Mouse (Mus musculus): ENCODE data around the gene Olfr56. TPM values are rescaled to one million over a fixed set of nuclear protein-coding genes. Genes with fewer than 3 reads are reported as not detected.
A peak's percentile ranks its signal among the peaks of the same experiment; 100 is the strongest.

The Olfr56 gene
- polyA plus RNA-seq, 1 experiment from 2014 or later: 0.05 TPM

GRCm38 (mm10) chr11:49086858-49087361 is 108.2 kb downstream of the Olfr56 start:
- 73% methylated on average over 6 of the region's 6 CpGs for WGBS
- H3K4me2 ChIP-seq: no peak overlapping the region
- H3K9me3 ChIP-seq: no peaks in the 10 kb centered on the region
- H3K4me3 ChIP-seq: no peak overlapping the region
- no peak for ATAC-seq (ENCODE audit: borderline replicate concordance, extremely low read depth, low FRiP score, low TSS enrichment)
- H3K9ac ChIP-seq: no peak overlapping the region
- H3K4me1 ChIP-seq: peaks cover 8% of the 10 kb centered on the region
- no peaks in the 10 kb centered on the region for H3K27me3 ChIP-seq
- H3K27ac ChIP-seq: no peak overlapping the region
- no peaks in the 10 kb centered on the region for H3K36me3 ChIP-seq

- peak; percentile 88 for ATAC-seq (ENCODE audit: borderline replicate concordance, extremely low read depth, low FRiP score, low TSS enrichment)
- 27% methylated on average over 22 of the region's 22 CpGs for WGBS
- H3K4me3 ChIP-seq: peak overlapping the region; percentile 7; the same call in 1 of the 2 replicates
- peaks cover 8% of the 10 kb centered on the region for H3K4me1 ChIP-seq
- no peaks in the 10 kb centered on the region for H3K27me3 ChIP-seq
- H3K4me2 ChIP-seq: peak overlapping the region; percentile 39
- H3K36me3 ChIP-seq: no peaks in the 10 kb centered on the region
- H3K9ac ChIP-seq: no peak overlapping the region
- peak overlapping the region; percentile 37 for H3K27ac ChIP-seq
- no peaks in the 10 kb centered on the region for H3K9me3 ChIP-seq
These were observed 109.3 kb downstream of the Olfr56 start for GRCm38 (mm10) chr11:49087830-49088616.

- no peak overlapping the region for H3K9ac ChIP-seq
- 0 out of 2 replicates have a peak overlapping the region, but pooled peaks have one; percentile 37 for H3K27ac ChIP-seq
- ATAC-seq (ENCODE audit: borderline replicate concordance, extremely low read depth, low FRiP score, low TSS enrichment): no peak
- H3K4me3 ChIP-seq: no peak overlapping the region
- H3K4me1 ChIP-seq: peaks cover 8% of the 10 kb centered on the region
- H3K4me2 ChIP-seq: no peak overlapping the region
- WGBS: 73% methylated on average over 5 of the region's 5 CpGs
- H3K36me3 ChIP-seq: no peaks in the 10 kb centered on the region
- H3K27me3 ChIP-seq: no peaks in the 10 kb centered on the region
- no peaks in the 10 kb centered on the region for H3K9me3 ChIP-seq
These were observed 110.4 kb downstream of the Olfr56 start for GRCm38 (mm10) chr11:49088990-49089652.

GRCm38 (mm10) chr11:49089735-49090507 is 111.2 kb downstream of the Olfr56 start:
- Histone ChIP-seq H3K4me2 (no peak overlapping the region), H3K27ac (no peak overlapping the region), H3K27me3 (no peaks in the 10 kb centered on the region), H3K9me3 (no peaks in the 10 kb centered on the region), H3K4me1 (peaks cover 8% of the 10 kb centered on the region), H3K36me3 (no peaks in the 10 kb centered on the region), H3K4me3 (no peak overlapping the region), H3K9ac (no peak overlapping the region)
- ATAC-seq (ENCODE audit: borderline replicate concordance, extremely low read depth, low FRiP score, low TSS enrichment): no peak
- 71% methylated on average over 3 of the region's 3 CpGs for WGBS

GRCm38 (mm10) chr11:49090551-49090950 is 111.9 kb downstream of the Olfr56 start:
- Histone ChIP-seq H3K4me1 (peaks cover 8% of the 10 kb centered on the region), H3K27ac (no peak overlapping the region), H3K4me2 (no peak overlapping the region), H3K4me3 (no peak overlapping the region), H3K9ac (no peak overlapping the region), H3K36me3 (no peaks in the 10 kb centered on the region), H3K9me3 (no peaks in the 10 kb centered on the region), H3K27me3 (no peaks in the 10 kb centered on the region)
- WGBS: 74% methylated on average over 5 of the region's 5 CpGs
- no peak for ATAC-seq (ENCODE audit: borderline replicate concordance, extremely low read depth, low FRiP score, low TSS enrichment)

- WGBS: 67% methylated on average over 4 of the region's 4 CpGs
These were observed 112.5 kb downstream of the Olfr56 start for GRCm38 (mm10) chr11:49091171-49091570.

GRCm38 (mm10) chr11:49092053-49092586 is 113.4 kb downstream of the Olfr56 start:
- Histone ChIP-seq H3K9me3 (no peaks in the 10 kb centered on the region), H3K27ac (no peak overlapping the region), H3K4me1 (peaks cover 8% of the 10 kb centered on the region), H3K4me2 (no peak overlapping the region), H3K36me3 (no peaks in the 10 kb centered on the region), H3K4me3 (no peak overlapping the region), H3K27me3 (no peaks in the 10 kb centered on the region), H3K9ac (no peak overlapping the region)
- ATAC-seq (ENCODE audit: borderline replicate concordance, extremely low read depth, low FRiP score, low TSS enrichment): no peak
- WGBS: 100% methylated on average over 1 of the region's 1 CpGs

More at GRCm38 (mm10) chr11:49091171-49091570, 112.5 kb downstream of the Olfr56 start:
- no peaks in the 10 kb centered on the region for H3K27me3 ChIP-seq
- no peak for ATAC-seq (ENCODE audit: borderline replicate concordance, extremely low read depth, low FRiP score, low TSS enrichment)
- H3K4me3 ChIP-seq: no peak overlapping the region
- no peak overlapping the region for H3K27ac ChIP-seq
- H3K4me1 ChIP-seq: peaks cover 8% of the 10 kb centered on the region
- H3K36me3 ChIP-seq: no peaks in the 10 kb centered on the region
- H3K4me2 ChIP-seq: no peak overlapping the region
- H3K9me3 ChIP-seq: no peaks in the 10 kb centered on the region
- no peak overlapping the region for H3K9ac ChIP-seq

GRCm38 (mm10) chr11:49092786-49093185 is 114.1 kb downstream of the Olfr56 start:
- H3K4me3 ChIP-seq: no peak overlapping the region
- no peak for ATAC-seq (ENCODE audit: borderline replicate concordance, extremely low read depth, low FRiP score, low TSS enrichment)
- no peak overlapping the region for H3K4me2 ChIP-seq
- no peaks in the 10 kb centered on the region for H3K27me3 ChIP-seq
- 82% methylated on average over 2 of the region's 2 CpGs for WGBS
- no peaks in the 10 kb centered on the region for H3K9me3 ChIP-seq
- no peaks in the 10 kb centered on the region for H3K36me3 ChIP-seq
- peaks cover 8% of the 10 kb centered on the region for H3K4me1 ChIP-seq
- no peak overlapping the region for H3K9ac ChIP-seq
- H3K27ac ChIP-seq: no peak overlapping the region

- Histone ChIP-seq H3K4me2 (no peak overlapping the region), H3K4me1 (no peaks in the 10 kb centered on the region), H3K9ac (no peak overlapping the region), H3K36me3 (no peaks in the 10 kb centered on the region), H3K9me3 (no peaks in the 10 kb centered on the region), H3K27ac (no peak overlapping the region), H3K4me3 (no peak overlapping the region), H3K27me3 (no peaks in the 10 kb centered on the region)
- 78% methylated on average over 6 of the region's 6 CpGs for WGBS
- no peak for ATAC-seq (ENCODE audit: borderline replicate concordance, extremely low read depth, low FRiP score, low TSS enrichment)
These were observed 115.4 kb downstream of the Olfr56 start for GRCm38 (mm10) chr11:49093861-49094660.

GRCm38 (mm10) chr11:49095367-49095766 is 116.7 kb downstream of the Olfr56 start:
- H3K27ac ChIP-seq: no peak overlapping the region
- no peaks in the 10 kb centered on the region for H3K4me1 ChIP-seq
- ATAC-seq (ENCODE audit: borderline replicate concordance, extremely low read depth, low FRiP score, low TSS enrichment): no peak
- WGBS: 88% methylated on average over 4 of the region's 4 CpGs
- no peaks in the 10 kb centered on the region for H3K27me3 ChIP-seq
- H3K9me3 ChIP-seq: no peaks in the 10 kb centered on the region
- no peak overlapping the region for H3K4me3 ChIP-seq
- no peak overlapping the region for H3K4me2 ChIP-seq
- no peak overlapping the region for H3K9ac ChIP-seq
- H3K36me3 ChIP-seq: no peaks in the 10 kb centered on the region

GRCm38 (mm10) chr11:49100409-49100808 is 121.7 kb downstream of the Olfr56 start:
- Histone ChIP-seq H3K27ac (no peak overlapping the region), H3K4me3 (no peak overlapping the region), H3K36me3 (no peaks in the 10 kb centered on the region), H3K4me1 (peaks cover 8% of the 10 kb centered on the region; the same call in 1 of the 2 replicates), H3K9me3 (no peaks in the 10 kb centered on the region), H3K9ac (no peak overlapping the region), H3K4me2 (no peak overlapping the region), H3K27me3 (no peaks in the 10 kb centered on the region)
- no peak for ATAC-seq (ENCODE audit: borderline replicate concordance, extremely low read depth, low FRiP score, low TSS enrichment)
- WGBS: 77% methylated on average over 3 of the region's 3 CpGs

Measured in lung, embryonic 15.5 days (tissue).